Mouse (Mus musculus) MEL (cell line): ENCODE results near the gene Eprs.

Source experiments
- CTCF ChIP-seq, 3 experiments: IDR thresholded peaks in 2 of 3; conservative IDR thresholded peaks in 1 of 3; 2 replicates each; pipeline ENCODE4 v1.5.1; 2011 to 2012; ENCODE audit warnings: low read length in 3 of 3, low read depth in 2 of 3, mild to moderate bottlenecking in 2 of 3, improper control_type of control experiment in 1 of 3, inconsistent platforms in 1 of 3, mixed read lengths in 1 of 3, moderate library complexity in 1 of 3; ENCODE audit not compliant: control insufficient read depth in 1 of 3, insufficient read depth in 1 of 3, poor library complexity in 1 of 3, severe bottlenecking in 1 of 3
- TAL1 ChIP-seq: IDR thresholded peaks from 2 replicates; pipeline ENCODE4 v1.6.1; 2012; ENCODE audit warnings: mild to moderate bottlenecking, inconsistent platforms, low read length, moderate library complexity, mixed read lengths

DNA sequence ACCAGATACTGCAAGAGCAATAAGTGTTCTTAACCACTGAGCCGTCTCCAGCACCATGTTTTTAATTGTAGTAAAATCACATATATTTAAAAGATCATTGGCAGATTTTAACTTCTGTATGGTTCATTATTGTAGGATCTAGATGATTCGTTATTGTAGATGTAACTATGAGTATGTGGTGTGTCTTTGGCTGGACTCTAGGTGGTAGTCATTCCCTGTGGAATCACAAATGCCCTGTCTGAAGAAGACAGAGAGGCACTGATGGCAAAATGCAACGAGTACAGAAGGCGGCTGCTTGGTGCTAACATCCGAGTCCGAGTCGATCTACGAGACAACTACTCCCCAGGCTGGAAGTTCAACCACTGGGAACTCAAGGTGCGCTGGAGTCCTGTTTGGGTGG is 55.2 kb downstream of the Eprs start:
- TF ChIP-seq TAL1 (no peak), CTCF (IDR thresholded peaks at IDR 0.05 in 2 of 3, conservative IDR thresholded peaks at IDR 0.05 in 1 of 3; ENCODE audit: control insufficient read depth in 1 of 3, insufficient read depth in 1 of 3, low read depth in 2 of 3, low read length in 3 of 3, poor library complexity in 1 of 3, severe bottlenecking in 1 of 3) (no peak)
